Mouse (Mus musculus) heart, adult 2 months (tissue): ENCODE results near the gene Kmt5b.

Experiments
- CTCF ChIP-seq: fragments of 200-600 bp; IDR thresholded peaks from 2 replicates; pipeline ENCODE4 v1.8.1; 2022; ENCODE audit warnings: antibody characterized with exemption, mild to moderate bottlenecking, moderate library complexity
- EP300 ChIP-seq: fragments of 200-500 bp; IDR thresholded peaks from 2 replicates; pipeline ENCODE4 v1.6.1; 2011; ENCODE audit warnings: low read depth, low read length, control low read depth; ENCODE audit not compliant: insufficient read depth
- POLR2A ChIP-seq: fragments of 200-500 bp; IDR thresholded peaks from 2 replicates; pipeline ENCODE4 v1.6.1; 2011; ENCODE audit warnings: mild to moderate bottlenecking, low read depth, low read length, control low read depth; ENCODE audit not compliant: insufficient read depth

GRCm38 (mm10) chr19:3850847-3851469 is 83.7 kb downstream of the Kmt5b start:
- TF ChIP-seq EP300 (no peak), CTCF (no peak), POLR2A (no peak)
